Mouse (Mus musculus): ENCODE results near the gene Nudcd3. TPM values are rescaled to one million over a fixed set of nuclear protein-coding genes. Genes with fewer than 3 reads are reported as not detected.
A peak's percentile ranks its signal among the peaks of the same experiment; 100 is the strongest.

The Nudcd3 gene
- total RNA-seq (2022): 10 to 100 TPM; 64.5 to 75.3 (median 71.5) TPM

DNA sequence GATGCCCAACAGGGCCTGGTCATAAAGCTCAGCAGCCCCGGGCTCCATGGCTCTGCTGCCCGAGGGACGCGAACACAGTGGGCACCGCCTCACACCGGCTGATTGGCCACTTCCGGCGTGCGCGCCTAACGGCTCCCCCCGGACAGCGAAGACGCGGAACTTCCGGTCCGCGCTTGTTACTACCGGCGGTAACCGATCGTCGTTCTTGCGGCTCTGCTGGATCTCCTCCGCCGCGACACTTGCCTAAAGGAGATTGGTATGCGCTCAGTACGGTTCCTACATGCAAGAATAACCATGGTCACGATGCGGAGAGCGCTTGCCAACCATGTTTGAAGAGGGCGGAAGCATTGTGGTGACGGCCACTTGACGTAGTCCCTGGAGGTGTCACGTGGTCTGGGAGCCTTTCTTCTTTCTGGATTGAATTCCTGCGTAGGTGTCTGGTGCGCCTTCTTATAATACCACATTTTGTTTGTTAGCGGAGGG lies at the start of gene Nudcd3:
Nudcd3 (minus strand) TSS at position 329 of the 483 bp plus-strand sequence.
- DNase-seq (ENCODE audit: low spot score): peak; percentile 89

DNA sequence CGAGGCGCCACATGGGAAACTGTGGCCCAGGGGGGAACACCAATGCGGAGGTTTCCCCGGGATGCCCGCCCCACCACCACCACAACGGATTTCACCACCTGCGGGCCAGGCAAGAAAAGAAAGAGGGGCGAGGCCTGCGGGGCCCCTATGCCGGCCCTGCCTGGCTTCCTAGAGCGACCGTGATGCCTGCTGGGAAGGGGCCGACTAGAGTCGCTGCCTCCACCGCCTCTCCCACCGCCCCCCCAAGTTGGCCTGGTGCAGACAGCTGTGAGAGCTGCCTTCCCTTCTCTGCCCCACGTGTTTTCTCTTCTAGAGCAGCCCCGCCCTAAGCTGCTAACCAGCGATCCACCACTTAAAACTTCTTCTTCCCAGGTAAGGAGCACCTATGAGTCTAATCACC lies 44.5 kb upstream of the Nudcd3 start:
- no peak for DNase-seq (ENCODE audit: low spot score)

DNA sequence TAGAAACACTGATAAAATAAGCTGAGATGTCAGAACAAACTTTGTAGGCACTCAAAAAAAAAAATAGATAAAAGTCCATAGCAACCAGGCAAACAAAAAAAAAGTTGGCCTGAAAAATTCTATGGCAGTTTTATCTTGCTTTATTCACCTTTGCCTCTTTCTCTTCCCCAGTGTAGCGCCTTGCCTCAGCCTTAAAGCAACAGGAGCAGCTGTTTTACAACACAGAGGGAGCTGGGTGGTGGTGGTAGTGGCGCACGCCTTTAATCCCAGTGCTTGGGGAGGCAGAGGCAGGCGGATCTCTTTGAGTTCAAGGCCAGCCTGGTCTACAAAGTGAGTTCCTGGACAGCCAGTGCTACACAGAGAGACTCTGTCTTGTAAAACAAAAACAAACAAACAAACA lies 32.8 kb upstream of the Nudcd3 start:
- DNase-seq (ENCODE audit: low spot score): no peak

DNA sequence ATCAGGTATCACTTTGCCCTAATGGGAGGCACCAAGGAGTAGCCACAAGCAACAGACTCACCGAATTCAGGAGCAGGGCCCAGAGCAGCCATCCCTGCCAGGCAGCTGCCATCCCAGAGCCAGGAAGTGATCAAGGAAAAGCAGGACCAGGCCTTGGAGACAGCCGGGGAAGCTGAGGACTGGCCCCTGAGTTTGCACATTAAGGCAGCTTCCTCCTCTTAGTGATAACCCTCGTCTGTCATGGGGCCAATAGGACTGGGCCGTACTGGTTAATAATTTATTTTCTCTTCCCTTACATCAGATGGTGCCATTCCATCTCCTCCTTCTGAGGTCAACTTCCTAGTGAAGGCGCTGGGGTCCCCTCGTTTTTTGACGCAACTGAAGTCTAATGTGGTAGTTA lies 29.8 kb upstream of the Nudcd3 start, which contains the start of gene Npc1l1:
Npc1l1 (minus strand) TSS at position 132 of the 400 bp plus-strand sequence.
- DNase-seq (ENCODE audit: low spot score): no peak

DNA sequence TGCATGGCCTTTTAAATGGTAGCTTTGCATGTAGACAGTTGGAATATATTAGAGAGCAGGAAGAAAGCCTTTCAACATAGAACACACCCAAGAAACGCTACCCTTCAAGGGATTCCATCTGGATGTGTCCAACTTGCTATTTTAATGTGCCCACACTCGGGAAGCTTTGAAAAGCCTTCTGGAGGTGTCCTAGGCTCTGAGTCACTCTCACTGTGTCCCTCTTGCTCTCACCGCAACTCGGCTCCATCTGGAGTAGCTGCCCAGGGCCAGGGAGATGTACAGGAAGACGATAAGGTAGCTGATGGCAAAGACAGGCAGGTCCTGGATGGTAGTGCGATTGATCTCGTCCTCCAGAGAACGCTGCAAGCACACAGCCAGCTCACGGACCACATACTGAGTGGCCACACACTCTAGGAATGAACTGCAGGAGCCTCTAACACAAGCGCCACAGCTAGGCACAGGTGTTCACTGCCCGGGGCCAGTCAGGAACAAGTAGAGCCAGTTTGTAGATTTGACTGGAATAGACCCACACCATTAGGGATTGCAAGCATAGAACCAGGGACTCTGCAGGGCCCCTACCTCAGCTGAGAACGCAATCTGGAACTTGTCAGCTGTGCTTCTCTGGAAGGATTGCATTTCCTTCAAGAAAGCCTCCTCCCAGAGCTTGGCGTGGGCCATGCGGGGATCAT lies 24.5 kb upstream of the Nudcd3 start:
- DNase-seq (ENCODE audit: low spot score): no peak

DNA sequence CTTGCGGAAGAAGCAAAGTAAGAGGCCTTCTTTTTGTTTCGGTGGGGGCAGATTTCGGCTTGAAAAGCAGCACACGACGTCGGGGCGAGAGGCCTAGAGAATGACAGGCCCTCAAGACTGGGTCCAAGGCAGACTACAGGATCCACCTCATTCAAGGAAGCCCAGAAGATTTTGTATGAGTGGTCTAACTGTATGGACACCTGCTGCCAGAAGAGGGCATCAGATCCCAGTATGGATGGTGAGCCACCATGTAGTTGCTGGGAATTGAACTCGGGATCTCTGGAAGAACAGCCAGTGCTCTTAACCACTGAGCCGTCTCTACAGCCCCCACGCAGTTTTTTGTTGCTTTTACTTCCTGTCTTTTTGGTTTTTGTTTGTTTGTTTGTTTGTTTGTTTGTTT lies 22.0 kb upstream of the Nudcd3 start:
- DNase-seq (ENCODE audit: low spot score): no peak

DNA sequence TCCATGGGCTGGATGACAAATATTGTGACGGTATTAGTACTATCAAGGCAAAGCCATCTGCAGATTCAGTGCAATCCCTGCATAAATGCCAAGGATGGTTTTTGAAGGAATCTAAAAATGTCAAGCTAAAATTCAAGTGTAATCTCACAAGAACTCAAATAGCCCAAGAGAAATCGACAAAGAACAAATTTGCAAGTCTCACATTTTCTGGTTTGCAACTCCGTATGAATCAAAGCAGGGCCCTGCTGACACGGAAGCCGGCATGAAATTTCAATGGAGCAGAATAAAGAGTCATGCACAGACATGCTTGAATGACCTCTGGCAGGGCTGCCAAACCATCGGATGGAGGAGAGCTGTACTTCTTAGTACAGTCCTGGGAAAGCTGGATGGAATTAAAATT lies 19.8 kb upstream of the Nudcd3 start:
- DNase-seq (ENCODE audit: low spot score): no peak

DNA sequence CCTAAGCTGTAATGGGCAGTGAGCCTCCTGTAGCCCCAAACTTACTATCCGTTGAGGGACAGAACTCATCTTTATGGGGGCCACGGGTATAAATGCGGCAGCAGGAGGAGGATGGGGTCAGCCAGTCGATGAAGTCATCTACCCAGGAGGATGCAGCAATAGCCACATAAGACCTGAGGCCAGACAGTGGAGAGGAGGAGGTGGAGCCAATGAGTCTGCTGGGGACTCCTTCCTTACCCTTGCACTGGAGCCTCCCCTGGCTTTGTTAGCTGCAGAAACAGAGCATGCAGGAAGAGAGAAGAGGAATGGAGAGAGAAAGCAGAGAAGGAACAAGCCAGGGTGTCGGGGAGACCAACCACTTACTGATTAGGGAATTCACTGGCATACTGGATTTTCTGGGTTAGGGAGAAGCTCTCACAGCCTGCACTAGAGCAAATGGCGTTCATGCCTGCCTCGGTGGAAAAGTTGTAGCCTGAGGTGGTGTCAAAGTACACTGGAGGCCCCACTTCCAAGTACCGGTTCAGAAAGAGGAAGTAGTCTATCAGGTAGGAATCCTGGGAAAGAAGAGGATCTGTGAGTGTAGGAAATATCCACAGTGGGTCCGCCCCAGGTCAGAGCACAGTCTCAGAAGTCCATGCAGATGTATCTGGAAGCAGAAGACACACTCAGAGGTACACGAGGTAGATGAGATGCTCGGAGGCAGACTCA lies 18.1 kb upstream of the Nudcd3 start:
- no peak for DNase-seq (ENCODE audit: low spot score)

DNA sequence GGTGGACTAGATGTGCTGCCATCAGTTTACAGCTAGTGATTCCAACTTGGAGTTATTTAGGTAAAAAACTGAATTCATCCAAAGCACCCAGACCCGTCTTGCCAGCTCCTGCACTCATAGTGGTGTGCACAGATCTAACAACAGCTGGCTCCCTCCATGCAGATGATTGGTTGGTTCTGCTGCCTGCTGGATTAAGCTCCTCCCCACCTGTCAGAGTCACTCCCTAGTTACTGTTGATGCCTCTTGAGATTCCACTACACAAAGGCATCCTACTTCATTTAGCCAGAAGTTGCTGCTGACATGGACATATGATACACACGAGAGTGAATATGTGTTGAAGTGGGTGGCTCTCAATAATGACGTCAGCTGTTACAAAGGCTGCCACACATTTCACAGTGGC lies 16.6 kb upstream of the Nudcd3 start:
- no peak for DNase-seq (ENCODE audit: low spot score)

DNA sequence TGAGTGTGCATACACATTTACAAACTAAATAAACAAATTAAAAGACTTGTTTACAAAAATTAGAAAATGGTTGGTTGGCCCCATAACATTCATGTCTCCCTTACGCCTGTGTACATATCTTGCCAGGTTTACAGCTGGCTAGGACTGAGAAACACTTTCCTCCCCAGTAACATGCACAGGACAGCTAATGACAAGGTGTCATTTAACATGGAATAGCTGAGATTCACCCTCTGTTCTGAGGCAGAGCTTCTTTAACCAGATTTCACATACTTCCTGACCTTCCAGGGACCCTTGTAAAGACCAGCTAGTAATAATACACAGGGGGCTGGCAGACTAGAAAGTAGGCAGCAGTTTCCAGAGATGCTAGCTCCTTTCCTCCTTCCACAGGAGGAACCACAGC lies 7.9 kb upstream of the Nudcd3 start:
- no peak for DNase-seq (ENCODE audit: low spot score)

DNA sequence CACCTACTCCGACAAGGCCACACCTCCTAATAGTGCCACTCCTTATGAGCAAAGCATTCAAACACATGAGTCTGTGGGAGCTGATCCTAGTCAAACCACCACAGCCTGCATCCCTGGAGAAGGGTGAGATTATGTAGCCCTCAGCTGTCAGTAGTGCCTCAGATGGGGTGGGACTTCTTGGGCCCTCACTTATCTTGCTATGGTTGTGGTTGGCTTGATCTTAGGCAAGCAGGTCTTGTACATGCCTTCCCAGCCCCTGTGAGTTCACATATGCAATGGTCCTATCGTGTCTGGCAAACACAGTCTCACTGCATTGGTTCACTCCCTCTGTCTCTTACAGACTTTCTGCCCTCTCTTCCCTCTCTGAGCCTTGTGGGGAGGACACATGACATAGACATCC lies 6.9 kb upstream of the Nudcd3 start:
- DNase-seq (ENCODE audit: low spot score): no peak

DNA sequence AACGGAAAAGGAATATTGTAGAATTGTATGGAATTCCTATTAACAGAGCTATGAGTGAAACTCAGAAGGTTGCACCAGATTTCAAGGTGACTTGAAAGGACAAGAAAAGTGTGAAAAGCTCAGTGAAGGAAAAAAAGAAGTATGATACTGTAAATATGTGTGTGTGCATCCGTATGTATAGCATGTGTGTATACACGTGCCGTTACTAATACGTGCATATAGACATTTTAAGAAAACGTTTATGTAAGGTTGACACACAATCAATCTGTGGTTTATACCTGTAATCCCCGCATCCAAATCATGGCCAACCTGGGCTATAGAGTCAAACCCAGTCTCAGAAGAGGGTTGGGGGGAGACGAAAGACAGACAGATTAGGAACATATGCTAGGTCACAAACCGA lies 355 bp upstream of the Nudcd3 start:
- DNase-seq (ENCODE audit: low spot score): no peak

DNA sequence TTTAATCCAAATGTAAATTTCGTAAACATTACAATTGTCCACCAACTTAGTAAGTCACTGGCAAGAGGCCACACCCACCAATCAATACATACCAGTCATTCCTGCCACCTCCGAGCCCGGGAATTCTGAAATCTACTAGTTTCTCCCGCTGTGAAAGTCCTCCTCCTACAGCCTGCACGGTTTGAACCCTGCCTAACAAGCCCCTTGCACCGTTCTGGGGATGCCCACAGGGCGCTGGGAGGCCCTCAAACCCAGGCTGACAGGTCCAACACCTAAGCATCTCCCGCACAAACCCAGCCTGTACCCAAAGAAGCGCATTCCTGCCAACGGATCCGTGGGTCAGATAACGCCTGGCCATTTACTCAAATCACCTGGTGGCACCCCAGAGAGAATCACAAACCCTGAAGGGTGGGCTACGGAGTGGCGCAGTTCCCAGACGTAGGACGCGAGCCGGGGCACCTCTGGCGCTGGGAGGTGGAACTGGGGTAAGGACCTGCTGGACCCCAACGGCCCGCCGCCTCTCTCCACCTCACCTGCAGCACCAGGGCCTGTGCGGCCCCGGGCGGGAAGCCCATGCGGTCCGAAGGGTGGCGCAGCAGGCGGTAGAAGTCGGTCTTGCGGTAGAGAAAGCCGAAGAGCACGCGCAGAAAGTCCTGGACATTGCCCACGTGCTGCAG lies 667 bp downstream of the Nudcd3 start, which contains the start of gene A730071L15Rik:
A730071L15Rik (plus strand) TSS at position 620 of the 677 bp plus-strand sequence.
- DNase-seq (ENCODE audit: low spot score): no peak

DNA sequence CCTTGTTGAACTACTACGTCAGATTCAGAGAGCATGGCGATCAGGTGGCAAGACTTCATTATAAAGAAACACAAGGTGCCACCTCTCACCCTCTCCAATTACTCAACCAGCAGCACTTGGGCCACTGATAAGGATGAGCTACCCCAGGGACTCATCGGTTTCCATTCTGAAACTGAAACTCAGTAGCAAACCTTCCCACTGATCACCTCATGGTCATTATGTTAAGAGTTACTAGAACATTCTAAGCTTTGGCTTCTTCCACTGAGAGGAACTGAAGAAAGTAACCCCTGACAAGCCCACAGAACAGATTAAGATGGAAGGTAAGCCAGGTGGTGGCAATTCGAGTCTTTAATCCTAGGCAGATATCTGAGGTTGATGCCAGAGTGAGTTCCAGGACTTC lies 1.8 kb downstream of the Nudcd3 start:
- DNase-seq (ENCODE audit: low spot score): no peak

DNA sequence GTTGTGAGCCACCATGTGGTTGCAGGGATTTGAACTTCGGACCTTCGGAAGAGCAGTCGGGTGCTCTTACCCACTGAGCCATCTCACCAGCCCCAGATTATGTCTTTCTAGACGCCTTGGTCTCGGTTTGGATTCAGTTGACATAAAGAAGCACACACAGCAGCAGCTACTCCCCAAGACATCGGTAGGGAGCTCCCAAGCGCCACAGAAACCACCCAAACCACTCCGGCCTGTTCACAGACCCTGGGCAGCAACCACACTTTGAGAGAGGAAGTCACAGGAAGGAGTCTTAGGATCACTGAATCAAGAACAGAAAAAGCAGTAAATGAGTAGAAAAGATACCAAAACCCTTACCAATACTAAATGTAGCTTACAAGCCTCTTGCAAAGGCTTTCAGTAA lies 3.4 kb downstream of the Nudcd3 start:
- no peak for DNase-seq (ENCODE audit: low spot score)

DNA sequence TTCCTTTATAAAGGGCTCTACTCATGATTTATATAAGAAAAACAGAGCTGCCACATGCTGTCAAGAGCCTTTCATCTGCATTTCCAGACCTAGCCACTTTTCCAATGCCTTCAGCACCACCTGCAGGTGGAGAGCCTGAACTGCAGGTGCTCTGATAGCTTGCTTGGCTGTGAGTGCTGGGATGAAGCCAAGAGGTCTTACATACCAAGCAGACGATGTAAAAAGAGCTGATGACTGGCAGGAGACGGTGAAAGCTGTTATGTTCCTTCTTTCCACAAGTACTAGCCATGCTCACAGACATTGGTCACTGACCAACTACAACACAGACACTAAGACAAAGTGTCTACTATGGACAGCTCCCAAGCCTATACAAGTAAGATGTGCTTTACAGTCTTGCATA lies 12.3 kb downstream of the Nudcd3 start:
- peak; percentile 89 for DNase-seq (ENCODE audit: low spot score)

DNA sequence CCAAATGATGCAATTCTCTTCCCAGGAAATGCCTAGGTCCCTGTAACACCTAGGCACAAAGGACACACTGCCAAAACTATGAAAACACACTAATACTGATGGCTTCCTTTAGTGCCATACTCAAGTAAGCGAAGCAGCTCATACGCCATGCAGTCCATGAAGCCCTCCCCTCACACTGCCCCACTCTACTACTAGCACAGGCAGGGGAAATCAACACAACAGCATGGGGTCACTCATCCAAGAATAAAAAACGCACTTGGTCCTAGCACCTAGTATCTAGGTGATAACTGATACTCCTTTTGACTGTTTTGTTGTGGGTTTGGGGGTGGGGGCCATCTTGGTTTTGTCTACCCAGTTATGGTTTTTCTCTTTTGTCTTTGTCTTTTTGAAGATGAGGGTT lies 12.8 kb downstream of the Nudcd3 start:
- DNase-seq (ENCODE audit: low spot score): no peak

DNA sequence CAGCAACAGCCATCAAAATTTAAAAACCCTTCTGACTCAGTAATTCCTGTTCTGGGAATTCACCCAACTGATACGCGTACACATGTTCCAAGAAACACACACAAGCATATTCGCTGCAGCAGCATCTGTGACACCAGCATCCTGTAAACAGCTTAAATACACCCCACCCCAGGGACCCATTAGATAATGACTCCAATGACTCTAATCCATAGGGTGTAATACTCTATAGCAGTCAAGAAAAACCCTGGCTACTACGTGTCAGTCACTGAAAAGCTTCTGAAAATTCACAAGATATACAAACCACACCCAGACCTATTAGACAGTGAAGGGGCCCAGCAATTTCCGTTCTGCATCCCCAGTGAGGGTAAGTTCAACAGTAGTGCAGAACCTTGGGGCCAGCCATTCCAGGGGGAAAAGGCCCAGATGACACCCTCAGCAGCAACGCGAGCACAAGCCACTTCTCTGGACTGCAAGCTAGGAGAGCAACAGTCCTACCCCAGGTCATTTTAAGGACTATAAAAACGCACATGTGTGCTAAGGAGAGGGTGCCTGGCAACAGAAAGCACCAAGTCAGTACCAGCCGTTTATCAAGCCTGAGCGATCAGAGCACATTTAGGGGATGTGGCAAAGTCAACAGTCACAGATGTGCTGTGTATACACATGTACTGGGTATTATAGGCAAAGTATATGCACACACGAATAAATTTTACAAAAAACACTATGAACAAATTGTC lies 15.8 kb downstream of the Nudcd3 start:
- DNase-seq (ENCODE audit: low spot score): no peak

DNA sequence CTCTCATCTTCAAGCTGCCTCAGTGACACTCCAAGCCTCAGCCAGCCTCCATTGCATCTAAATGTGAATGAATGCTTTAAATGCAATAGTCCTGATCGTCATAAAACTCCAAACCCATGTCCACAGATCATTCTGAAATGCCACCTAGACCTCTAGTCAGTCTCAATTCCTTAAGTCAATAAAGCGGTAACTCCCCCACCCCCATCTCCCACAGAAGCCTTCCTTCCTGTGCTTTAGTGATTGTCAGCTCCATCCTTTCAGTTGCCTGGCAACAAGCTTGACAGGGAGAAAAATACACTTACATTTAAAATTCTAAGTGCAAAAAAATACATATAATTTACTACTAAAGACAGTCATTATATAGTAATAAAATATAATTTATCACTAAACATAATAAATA lies 17.0 kb downstream of the Nudcd3 start:
- DNase-seq (ENCODE audit: low spot score): no peak

DNA sequence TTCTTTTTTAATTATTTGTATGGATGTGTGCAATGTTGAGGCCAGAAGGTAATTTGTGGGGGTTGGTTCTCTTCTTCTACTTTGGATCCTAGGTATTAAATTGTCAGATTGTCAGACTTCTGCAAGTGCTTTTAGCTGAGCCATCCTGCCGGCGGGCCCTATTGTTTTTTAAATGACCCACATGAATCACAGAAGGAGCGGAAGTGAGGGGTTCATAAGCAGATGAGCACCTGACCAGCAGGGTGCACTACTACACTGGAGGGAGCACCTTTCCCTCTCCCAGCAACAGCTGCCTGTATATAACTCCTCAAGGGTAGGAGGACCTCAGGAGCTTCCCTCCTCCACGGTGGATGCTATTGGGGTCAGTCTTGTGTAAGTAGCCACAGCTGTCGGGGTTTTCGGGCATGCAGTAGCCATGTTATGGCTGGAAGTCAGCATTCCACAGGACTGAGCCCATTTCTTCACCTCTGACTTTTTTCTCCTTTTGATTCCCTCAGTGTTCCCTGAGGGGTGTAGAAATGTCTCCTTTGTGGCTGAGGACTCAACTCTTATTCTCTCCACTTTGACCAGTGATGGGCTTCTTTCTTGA lies 19.3 kb downstream of the Nudcd3 start:
- DNase-seq (ENCODE audit: low spot score): no peak

DNA sequence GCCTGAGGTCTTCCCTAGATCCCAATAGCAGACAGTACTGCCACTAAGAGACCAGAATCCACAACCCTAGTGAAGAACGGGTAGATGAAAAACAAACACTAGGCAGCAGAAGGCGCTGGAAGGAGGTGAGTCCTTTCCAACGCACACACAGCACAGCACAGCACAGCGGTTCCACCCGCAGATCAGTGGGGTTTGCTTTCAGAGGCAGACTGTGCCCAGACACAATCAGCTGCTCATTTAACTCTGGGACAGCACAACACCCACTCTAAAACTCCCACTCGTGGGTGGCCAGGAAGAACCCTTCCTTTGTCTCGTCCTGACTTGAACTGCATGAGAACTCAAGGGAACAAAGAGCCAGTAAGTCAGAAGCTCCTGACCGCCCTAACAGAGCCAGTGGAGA lies 21.0 kb downstream of the Nudcd3 start:
- DNase-seq (ENCODE audit: low spot score): no peak
